Mouse (Mus musculus) left cerebral cortex, adult 9 months (tissue): ENCODE data around the gene Csnk1e.

Experiments used
- DNase-seq, 2 experiments: peaks; one replicate each; pipeline ENCODE4 v3.0.0; 2022; ENCODE audit warnings: low spot score in 2 of 2

The Csnk1e gene

DNA sequence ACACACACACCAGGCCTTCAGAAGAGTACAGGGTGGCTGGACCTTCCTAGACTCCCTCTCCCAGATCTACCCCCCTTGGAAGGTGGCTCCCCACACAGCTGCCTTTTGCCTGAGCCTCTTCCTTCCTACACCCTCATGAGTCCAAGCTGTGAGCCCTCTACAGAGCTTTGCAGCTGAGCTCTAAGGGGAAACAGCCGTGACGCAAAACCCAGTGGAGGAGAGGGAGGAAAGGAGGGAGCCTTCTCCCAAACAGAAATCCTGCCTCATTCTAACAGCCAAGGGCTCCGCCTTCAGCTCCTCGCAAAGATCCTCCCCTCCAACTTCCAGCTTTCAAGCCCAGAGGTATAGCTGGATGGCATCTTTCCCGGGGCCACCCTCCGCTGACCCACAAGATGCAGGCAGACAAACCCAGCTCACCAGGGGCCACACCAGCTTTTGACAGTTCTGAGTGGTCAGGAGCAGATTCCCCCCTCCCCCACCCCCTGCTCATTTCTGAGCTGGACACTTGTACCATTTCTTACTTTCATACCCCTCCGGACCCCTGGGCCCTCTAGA is 11.4 kb downstream of the Csnk1e start:
- peak in 1 of 2 experiments; percentile 70 for DNase-seq

DNA sequence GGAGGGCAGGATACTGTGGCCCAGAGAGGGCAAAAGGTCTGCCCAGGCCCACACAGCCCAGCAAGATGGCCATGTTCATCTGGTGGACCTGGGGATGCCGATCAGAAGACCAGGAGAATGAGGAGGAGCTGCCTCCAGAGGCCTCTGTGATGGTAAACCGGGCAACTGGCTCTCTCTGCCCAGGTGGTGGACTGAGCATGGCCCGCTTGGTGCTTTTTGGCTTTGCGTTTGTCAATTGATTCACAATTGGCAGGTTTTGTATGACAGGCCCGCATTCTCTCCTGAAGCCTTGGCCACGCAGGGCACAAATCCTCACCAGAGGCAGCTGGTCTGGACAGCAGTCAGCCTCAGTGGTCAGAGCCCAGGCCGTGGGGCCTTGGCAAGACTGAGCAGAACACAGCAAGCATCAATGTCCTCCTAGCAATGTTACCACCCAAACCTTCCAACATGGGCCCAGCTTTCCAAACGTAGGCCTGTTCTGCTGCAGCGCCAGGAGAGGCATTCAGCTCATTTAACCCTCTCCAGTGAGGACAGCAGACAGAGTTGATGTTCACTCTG is 12.3 kb downstream of the Csnk1e start:
- DNase-seq, result no peak

DNA sequence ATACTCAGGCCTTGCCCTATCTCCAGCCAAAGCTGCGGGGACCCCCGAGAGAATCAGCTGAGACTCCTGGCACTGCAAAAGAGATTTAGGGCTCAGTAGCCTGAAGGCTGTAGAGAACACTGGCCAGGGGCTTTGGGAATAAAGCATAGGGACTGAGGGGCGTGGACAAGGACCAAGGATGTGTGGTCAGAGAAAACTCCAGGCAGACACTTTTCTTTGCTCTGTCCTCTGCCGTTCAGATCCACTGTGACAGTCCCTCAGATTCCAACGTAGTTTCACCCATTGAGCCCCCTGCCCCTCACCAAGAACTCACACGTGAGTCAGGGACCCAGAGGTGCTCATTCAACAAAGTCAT is 13.1 kb downstream of the Csnk1e start:
- DNase-seq, result no peak

DNA sequence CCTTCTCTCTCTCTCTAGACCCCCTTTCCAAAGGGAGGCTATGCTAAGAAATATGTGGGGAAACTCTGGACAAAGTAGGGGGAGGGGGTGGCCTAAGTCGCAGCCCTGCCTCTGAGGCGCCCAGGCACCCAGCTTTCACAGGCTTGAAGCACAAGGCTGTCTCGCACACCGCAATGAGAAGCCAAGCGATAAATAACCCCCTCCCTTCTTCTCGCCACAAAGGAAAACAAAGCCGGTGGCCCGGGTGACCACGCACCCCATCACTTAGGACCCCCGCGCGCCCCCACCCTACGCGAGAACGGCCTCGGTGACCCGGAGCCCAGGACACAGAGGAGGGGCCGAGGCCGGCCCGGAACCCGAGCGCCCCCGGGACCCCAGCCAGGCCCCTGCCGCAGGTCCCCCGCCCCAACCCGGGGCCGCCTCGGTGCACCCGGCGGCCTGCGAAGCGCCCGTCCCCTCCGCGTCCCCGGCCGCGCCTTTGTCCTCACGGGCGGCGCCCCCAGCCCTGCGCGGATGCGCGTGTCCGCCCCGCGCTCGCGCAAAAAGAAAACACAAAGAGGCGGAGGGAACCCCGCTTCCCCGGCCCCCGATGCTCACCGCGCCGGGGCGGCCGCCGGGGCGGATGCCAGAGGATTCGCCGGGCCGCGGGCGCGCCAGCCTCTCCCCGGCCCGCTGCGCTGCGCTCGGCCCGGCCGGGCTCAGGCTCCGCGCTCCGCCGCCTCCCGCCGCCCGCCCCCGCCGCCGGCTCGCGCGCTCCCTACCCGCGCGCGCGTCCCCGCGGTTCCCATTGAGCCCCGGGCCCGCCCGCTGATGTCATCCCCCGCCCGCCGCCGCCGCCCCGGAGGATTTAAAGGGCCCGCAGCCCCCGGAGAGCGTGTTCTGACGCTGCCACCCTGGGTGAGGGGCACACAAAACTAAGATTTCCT is 13.8 kb downstream of the Csnk1e start:
- DNase-seq, result peak in 1 of 2 experiments; percentile 76

DNA sequence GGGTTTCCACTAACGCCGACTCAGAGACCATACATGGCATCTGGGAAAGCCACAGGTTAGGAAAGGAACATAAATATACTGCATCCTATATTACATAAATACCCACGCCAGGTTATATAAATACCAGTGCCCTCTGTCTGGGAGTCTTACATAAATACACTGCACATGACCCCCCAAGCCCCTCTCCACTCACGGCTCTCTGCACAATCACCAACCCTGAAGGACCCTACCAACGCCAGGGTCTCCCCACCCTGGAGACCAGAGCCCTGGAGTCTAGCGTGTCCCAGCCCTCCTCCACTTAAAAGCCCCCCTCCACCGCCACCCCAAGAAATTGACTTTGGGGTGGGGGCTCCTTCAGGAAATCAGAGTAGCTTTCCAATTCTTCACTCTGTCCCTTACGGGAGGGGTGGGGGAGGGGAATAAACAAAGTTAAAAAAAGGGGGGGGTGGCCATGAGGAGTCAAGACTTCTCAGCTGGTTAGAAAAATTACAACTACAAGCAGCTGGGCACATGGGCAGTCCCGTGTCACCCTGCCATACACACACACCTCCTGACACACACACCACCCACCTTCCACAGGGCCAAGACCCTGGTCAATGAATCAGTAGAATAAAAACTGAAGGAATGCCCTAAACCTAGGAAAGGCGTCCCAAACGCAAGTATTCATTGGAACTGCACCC is 14.6 kb downstream of the Csnk1e start:
- DNase-seq, result no peak

DNA sequence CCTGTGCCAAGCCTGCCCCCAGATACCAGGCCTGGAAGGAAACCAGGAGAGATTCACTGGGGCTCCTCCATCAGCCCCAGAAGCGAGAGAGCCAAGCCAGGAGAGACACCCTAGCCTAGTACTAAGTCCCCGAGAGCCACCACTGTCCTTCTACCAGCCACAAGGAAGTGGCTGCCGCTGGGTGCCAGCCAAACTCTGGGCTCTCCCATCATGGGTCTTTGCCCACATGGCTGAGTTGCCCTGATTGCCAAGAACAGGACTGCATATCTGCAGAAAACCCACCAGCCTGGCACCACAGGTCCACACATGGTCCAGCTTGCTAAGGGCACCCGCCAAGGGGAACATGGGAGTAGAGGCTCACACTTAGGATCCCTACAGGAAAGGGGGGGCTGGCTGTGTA is 15.1 kb downstream of the Csnk1e start:
- peak in 1 of 2 experiments; percentile 64 for DNase-seq

DNA sequence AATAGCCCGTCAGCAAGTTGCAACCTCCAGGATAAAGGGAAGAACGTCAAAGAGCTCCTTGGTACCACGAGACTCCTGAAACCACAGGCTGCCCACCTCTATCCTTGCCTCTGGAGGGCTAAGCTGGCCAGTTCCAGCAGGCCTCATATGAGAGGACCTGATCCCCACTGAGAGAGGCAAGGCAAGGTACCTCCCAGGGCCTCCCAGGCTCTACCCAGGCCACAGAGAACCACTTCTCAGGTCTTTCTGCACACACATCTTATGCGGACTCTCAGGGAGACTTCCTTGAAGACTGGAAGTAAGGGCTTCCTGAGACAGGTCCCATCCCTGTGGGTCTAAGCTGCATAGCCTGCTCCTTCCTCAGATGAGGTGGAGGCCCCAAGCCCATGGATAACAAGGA is 16.0 kb downstream of the Csnk1e start:
- DNase-seq, result no peak

DNA sequence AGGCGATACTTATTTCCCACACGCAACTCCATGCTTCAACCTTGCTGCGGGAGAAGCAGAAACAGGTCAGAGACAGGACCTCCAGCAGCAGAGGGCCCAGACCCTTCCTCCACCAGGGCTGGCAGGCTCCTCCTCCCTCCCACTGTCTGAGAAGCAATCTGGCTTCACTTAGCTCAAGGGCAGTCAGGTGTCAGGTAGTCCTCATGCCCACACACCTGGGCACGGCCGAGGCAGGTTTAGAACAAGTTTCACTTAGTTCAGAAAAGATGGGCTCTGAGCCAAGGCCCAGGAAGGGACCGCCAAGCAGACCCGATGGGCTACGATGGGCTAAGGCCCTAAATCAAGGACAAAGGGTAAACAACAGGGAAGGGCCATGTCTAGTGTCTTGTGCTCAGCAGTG is 16.6 kb downstream of the Csnk1e start:
- no peak for DNase-seq

DNA sequence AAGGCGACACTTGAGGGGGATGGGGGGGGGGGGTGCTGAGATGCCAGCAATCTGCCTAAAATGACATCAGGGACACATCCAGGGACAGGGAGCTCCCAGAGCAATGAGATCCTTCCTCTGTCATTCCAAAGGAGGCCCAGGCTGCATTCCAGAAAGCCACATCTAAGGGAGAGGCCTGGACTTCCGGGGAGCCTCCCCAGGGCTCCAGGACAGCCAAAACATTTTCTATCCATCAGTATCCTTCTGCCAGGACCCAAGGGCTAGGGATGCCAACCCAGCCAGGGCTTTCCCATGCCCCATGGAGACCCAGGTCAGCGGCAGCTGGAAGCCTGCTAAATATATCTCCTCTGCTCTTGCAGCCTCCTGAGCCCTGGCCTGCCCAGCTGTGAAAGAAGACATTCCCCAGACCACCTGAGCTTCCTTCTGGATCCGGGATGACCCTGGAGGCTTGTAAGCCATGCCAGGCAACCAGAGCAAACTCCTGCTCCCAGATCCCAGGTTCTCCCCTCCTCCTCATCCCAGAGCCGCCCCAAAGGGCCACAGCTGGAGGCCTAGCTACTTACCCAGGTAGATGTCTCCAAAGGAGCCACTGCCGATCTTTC is 17.1 kb downstream of the Csnk1e start:
- DNase-seq, result no peak

DNA sequence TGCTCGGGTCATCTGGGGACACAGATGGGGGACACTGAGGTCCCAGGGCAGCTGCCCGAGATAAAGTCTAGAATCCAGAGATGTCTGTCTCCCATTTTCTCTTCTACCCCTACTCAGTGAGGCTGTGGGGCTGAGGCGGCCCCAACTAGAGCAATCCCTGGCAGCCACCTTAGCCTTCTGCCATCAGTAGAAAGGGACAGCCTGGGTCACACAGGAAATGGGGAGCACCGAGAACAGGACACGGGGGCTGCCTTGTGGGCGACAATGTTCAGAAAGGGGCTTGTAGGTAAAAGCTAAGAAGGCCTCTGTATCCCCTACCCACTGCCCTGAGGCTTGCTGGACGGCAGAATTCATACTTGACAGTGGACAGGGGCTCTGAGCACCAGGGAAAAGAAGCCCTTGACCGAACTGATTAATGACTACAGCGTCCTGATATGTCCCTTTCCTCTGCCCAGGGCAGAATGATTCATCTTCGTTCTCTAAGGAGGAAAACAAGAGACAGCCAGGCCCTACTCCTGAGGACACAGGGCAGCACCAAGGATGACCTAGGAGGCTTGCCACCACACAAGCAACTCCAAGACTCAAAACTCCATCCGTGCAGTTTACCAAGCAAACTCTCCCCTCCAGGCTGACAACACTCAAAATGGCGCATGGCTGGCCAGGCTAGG is 17.7 kb downstream of the Csnk1e start:
- DNase-seq, result no peak

DNA sequence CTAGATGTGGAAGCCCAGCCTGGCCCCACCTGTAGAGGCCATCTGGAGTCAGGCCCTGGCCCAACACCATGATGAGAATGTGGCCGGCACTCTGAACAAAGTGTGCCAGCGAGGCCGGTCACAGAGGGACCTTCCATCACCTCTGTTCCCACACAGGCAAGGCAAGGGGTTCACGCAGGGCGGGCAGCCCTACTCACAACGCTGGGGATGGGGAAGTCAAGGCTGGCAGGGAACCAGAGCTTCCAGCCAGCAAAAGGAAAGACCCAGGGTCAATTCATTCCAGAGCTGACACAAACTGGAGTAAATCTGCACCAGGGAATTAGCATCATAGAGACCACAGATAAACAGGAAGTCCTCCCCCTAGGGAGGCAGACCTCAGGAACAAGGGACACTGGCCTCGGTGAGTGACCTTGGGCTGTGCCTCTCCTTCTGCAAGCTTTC is 18.9 kb downstream of the Csnk1e start:
- no peak for DNase-seq

DNA sequence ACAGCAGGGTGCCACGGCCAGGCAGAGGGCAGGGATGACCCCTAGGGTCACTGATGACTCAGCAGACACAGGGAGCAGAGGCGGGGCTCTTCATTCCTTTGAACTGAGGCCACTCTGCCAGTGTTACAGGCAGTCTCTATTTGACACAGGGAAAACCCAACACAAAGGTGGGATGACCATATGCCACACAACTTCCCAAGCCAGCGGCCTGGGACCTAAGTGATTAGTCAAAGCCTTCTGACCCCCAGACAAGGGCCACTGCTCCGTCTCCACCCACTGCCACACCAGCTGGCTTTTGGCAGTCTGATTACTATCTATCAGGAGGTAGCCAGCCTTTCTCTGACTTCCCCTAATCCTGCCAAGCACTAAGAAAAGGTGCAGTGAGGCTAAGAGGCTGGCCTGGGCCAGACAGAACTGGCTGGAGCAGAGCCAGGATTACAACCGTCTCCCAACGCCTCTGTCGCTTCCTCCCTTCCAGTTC is 20.1 kb downstream of the Csnk1e start:
- no peak for DNase-seq

DNA sequence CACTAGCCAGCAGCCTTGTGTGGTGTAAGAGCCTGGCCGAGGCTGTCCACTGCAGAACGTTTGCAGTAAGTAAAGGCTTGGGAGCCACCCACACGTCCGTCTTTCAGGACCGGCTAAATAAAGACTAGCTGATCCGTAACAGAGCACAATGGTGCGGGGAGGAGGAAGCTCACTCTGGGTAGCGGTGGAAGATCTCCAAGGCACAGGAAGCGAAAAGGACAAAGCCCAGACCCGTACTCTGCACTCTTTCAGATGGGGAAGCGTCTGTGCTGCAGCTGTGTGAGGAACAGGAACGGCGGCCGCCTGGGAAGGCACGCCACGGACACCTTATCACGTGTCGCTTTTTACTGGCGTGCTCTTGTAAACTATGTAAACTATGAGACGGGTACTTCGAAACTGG is 22.5 kb downstream of the Csnk1e start:
- DNase-seq, result peak in 1 of 2 experiments; percentile 71

DNA sequence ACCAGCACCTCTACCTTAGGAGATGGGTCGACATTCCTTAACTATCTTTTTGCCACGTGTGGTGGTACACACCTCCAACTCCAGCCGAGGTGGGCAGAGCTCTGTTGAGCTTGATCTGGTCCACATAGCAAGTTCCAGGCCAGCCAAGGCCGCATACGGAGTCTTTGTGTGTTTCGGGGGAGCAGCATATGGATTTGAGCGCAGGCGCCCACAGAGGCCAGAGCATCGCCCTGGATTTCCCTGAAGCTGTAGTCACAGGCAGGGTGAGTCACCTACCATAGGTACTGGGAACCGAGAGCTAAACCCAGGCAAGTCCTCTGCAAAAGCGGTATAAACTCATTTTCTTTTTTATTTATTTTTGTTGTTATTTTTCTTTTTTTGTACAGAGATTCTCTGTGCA is 23.0 kb downstream of the Csnk1e start:
- DNase-seq, result peak in 1 of 2 experiments; percentile 51

DNA sequence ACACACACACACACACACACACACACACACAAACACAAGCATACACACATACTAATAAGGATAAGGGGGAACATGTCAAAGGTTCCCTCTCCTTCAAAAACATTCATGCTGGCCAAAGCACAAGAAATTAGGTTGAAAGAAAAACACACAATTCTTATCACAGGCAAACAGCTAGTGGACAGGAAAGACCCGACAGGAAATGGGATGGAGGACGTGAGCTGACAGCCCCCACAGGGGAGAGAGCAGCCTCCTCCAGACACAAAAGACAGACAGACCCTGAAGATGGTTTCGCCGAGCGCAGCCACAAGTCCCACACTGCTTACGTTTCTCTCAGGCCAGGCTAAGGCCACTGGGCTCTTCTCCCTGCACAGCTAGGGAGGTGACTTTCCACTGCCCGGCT is 23.4 kb downstream of the Csnk1e start:
- no peak for DNase-seq

DNA sequence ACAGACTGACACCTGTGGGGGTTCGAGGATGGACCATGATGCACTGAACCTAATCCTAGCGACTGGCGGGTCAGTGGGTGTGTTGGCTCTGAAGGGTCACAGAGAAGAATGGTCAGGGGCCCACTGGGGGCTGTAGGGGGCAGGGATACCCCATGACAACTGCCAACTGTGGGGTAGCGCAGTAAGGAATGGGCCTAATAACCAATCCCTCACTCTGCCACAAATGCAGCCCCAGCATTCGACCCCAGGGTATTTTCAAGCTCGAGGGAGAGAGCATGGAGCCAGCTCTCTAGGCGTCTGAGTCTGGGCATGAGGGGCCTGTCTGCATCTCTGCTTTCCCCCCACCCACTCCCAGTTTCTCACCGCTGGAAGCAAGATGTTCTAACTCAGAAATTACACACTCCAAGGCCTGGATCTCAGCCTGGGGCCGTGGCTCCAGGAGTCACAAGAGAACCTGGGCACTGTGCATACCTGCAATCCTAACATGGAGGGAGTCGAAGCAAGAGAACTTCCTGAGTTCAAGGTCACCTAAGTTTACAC is 24.8 kb downstream of the Csnk1e start:
- DNase-seq, result no peak

DNA sequence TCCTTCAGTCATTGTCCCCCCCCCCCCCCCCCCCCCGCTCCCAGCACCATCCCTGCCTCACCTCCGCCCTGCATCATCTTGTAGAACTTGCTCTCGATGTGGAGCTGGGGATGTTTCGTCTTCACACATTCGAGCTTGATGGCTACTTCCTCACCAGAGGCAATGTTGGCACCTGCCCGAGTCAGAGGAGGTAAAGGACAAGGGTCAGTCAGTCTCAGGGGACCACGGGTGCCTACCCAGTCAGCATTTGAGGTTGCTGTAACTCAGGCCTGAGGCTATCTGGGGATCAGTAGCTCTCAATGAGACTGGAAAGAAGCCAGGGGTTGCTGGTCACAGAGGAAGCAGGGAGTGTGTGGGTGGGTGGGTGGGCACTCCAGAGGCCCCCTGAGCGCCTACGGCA is 25.4 kb downstream of the Csnk1e start:
- no peak for DNase-seq

DNA sequence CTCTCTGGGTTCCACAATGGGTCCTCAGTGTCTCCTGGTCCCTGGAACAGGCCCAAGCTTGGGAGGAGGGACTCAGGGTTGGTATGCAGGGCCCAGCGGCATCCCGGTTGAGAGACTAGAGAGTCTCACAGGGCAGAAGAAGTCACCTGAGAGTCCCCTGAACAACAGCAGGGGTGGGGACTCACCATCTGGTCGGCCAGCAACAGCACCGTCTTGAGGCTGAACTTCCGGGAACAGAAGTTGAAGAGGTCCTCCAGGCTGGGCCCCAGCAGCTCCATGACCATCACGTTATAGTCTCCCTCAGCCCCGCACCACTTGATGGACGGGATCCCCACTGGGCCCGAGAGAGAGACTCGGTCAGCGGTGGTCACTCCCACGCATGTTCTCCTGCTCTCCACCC is 25.8 kb downstream of the Csnk1e start:
- no peak for DNase-seq

DNA sequence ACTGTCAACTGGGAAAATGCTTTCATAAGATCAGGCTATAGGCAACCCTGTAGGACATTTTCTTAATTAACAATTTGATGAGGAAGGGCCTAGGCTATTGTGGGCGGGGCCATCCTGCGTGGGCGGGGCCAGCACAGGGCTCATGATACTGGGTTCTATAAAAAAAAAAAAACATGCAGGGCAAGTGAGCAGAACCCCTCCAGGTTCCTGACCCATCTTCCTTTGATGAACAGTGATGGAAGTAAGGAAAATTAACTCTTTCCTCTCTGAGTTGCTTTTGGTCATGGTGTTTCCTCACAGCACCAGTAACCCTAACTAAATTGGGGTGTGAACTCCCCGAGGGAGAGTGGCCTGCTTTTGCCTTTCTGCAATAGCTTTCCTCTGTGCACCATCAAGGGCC is 26.8 kb downstream of the Csnk1e start:
- no peak for DNase-seq

DNA sequence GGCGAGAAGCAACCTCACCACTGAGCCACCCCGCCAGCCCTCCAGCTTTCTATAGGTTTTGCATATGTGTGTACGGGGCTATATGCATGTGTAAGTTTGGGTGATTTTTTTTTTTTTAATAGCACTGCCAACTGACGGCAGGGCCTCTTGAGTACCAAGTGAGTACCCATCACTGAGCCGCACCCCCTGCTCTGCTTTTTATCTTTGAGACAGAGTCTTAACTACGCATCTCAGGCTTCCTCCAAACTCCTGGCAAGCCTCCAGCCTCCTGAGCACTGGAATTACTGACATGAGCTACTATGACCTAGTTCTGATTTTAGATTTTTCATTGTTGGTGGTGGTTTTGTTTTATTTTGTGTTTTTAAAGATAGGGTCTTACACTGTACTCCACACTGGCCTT is 27.9 kb downstream of the Csnk1e start:
- DNase-seq, result no peak

DNA sequence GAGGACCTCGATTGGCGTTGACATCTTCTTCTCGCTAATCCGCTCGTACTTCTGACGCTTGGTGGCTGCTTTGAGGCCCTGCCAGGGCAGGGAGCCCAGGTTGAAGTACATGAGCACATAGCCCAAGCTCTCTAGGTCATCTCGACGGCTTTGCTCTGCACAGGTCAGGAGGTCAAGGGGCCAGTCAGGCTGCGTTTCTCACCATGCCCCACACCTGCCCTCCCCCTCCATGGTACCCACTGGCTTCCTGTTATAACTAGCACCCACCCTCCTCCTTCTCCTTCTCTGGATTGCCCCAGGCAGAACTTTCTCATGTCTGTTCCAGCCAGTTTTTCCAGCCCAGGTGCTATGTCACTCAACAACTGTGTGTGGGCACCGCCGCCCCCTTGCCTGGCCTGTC is 29.9 kb downstream of the Csnk1e start:
- DNase-seq, result no peak
